Mouse (Mus musculus) frontal cortex, postnatal 36 days (tissue): Measurements from ENCODE around the gene Tanc1.
"Not testable (repeated sequence)": the region's sequence is repeated elsewhere in the genome, so short reads cannot be mapped to it uniquely, and the experiment has no call there.

Source experiments
- DNase-seq, 2 experiments: peaks; one replicate each; pipeline ENCODE4 v3.0.0; 2022; ENCODE audit warnings: low spot score in 2 of 2

Gene Tanc1

GRCm38 (mm10) chr2:59828777-59829508 is 217.1 kb downstream of the Tanc1 start:
- peak; percentile 14 to 34 for DNase-seq

- DNase-seq = no peak
These were observed 217.9 kb downstream of the Tanc1 start for GRCm38 (mm10) chr2:59829718-59830117.

GRCm38 (mm10) chr2:59830151-59830550 is 218.3 kb downstream of the Tanc1 start:
- peak in 1 of 2 experiments; percentile 9 for DNase-seq

GRCm38 (mm10) chr2:59830940-59831339 is 219.1 kb downstream of the Tanc1 start:
- DNase-seq = no peak

- no peak for DNase-seq
These were observed 220.0 kb downstream of the Tanc1 start for GRCm38 (mm10) chr2:59831831-59832230.

GRCm38 (mm10) chr2:59838825-59839224 is 227.0 kb downstream of the Tanc1 start:
- DNase-seq = no peak

GRCm38 (mm10) chr2:59839755-59840154 is 227.9 kb downstream of the Tanc1 start:
- no peak for DNase-seq

GRCm38 (mm10) chr2:59840191-59840590 is 228.3 kb downstream of the Tanc1 start:
- no peak for DNase-seq

GRCm38 (mm10) chr2:59841189-59841939 is 229.5 kb downstream of the Tanc1 start:
- no peak for DNase-seq

GRCm38 (mm10) chr2:59841944-59842343 is 230.1 kb downstream of the Tanc1 start:
- DNase-seq = no peak

- no peak for DNase-seq
These were observed 230.7 kb downstream of the Tanc1 start for GRCm38 (mm10) chr2:59842556-59843008.

GRCm38 (mm10) chr2:59843156-59843555 is 231.3 kb downstream of the Tanc1 start:
- DNase-seq = no peak

- no peak for DNase-seq
These were observed 232.0 kb downstream of the Tanc1 start for GRCm38 (mm10) chr2:59843848-59844247.

- not testable (repeated sequence) for DNase-seq
These were observed 240.0 kb downstream of the Tanc1 start for GRCm38 (mm10) chr2:59851885-59852284.

GRCm38 (mm10) chr2:59852916-59853315 is 241.1 kb downstream of the Tanc1 start:
- DNase-seq = no peak

GRCm38 (mm10) chr2:59853543-59853942 is 241.7 kb downstream of the Tanc1 start:
- DNase-seq = no peak

- peak in 1 of 2 experiments; percentile 24 for DNase-seq
These were observed 242.5 kb downstream of the Tanc1 start for GRCm38 (mm10) chr2:59854363-59854762.

GRCm38 (mm10) chr2:59862618-59863017 is 250.8 kb downstream of the Tanc1 start:
- no peak for DNase-seq

- no peak for DNase-seq
These were observed 258.7 kb downstream of the Tanc1 start for GRCm38 (mm10) chr2:59870526-59870925.

- DNase-seq = no peak
These were observed 264.6 kb downstream of the Tanc1 start for GRCm38 (mm10) chr2:59876482-59876881.

GRCm38 (mm10) chr2:59877335-59877734 is 265.5 kb downstream of the Tanc1 start:
- DNase-seq = no peak

GRCm38 (mm10) chr2:59878221-59878620 is 266.4 kb downstream of the Tanc1 start:
- no peak for DNase-seq

GRCm38 (mm10) chr2:59881404-59881803 is 269.6 kb downstream of the Tanc1 start:
- DNase-seq = no peak
